Mouse (Mus musculus) MEL (cell line): ENCODE data around the gene Slc25a26.

Source experiments
- BHLHE40 ChIP-seq: IDR thresholded peaks from 2 replicates; pipeline ENCODE4 v1.6.1; 2012; ENCODE audit warnings: low read depth, mild to moderate bottlenecking, inconsistent platforms, low read length, improper control_type of control experiment, borderline replicate concordance
- HCFC1 ChIP-seq: IDR thresholded peaks from 2 replicates; pipeline ENCODE4 v1.6.1; 2012; ENCODE audit warnings: low read depth, mild to moderate bottlenecking, inconsistent platforms, low read length, improper control_type of control experiment, moderate library complexity
- RAD21 ChIP-seq: IDR thresholded peaks from 2 replicates; pipeline ENCODE4 v1.6.1; 2011; ENCODE audit warnings: mild to moderate bottlenecking, low read depth, low read length, improper control_type of control experiment
- TCF12 ChIP-seq: IDR thresholded peaks from 2 replicates; pipeline ENCODE4 v1.6.1; 2014; ENCODE audit warnings: low read depth, mild to moderate bottlenecking, inconsistent platforms, low read length, improper control_type of control experiment, moderate library complexity

- no peak for TF ChIP-seq BHLHE40
- no peak for TF ChIP-seq HCFC1
- TF ChIP-seq TCF12 = no peak
- TF ChIP-seq RAD21 = no peak
Observed at GRCm38 (mm10) chr6:94644641-94645040, 144.5 kb downstream of the Slc25a26 start.
